Mouse (Mus musculus): ENCODE results near the gene Ddx18. TPM values are rescaled to one million over a fixed set of nuclear protein-coding genes. Genes with fewer than 3 reads are reported as not detected.

Gene Ddx18
- polyA plus RNA-seq, 1 experiment: 52.7 TPM

- 35% methylated on average over 4 of the region's 4 CpGs for WGBS
- H3K36me3 ChIP-seq (ENCODE audit: control insufficient read depth, insufficient read depth, low read length): no peaks in the 10 kb centered on the region
- TF ChIP-seq POLR2A (IDR thresholded peaks at IDR 0.05; ENCODE audit: control insufficient read depth, extremely low read depth, insufficient read depth, low read length, poor library complexity) (no peak), CTCF (IDR thresholded peaks at IDR 0.05; ENCODE audit: borderline replicate concordance, control insufficient read depth, extremely low read depth, insufficient read depth, low read length, poor library complexity) (no peak)
- no peak overlapping the region for H3K4me3 ChIP-seq (ENCODE audit: control insufficient read depth, insufficient read depth, low read length)
- peak overlapping the region; percentile 69 for H3K27ac ChIP-seq (ENCODE audit: control insufficient read depth, insufficient read depth, low read length)
- H3K27me3 ChIP-seq (ENCODE audit: control insufficient read depth, insufficient read depth, low read length): no peaks in the 10 kb centered on the region
- H3K4me1 ChIP-seq (replicated peaks; ENCODE audit: control insufficient read depth, insufficient read depth, low read length): peaks cover 10% of the 10 kb centered on the region
- DNase-seq: no peak
These were observed 29.3 kb upstream of the Ddx18 start for GRCm38 (mm10) chr1:121596951-121597625.

- Histone ChIP-seq H3K27ac (ENCODE audit: control insufficient read depth, insufficient read depth, low read length) (no peak overlapping the region), H3K4me1 (replicated peaks; ENCODE audit: control insufficient read depth, insufficient read depth, low read length) (no peaks in the 10 kb centered on the region), H3K27me3 (ENCODE audit: control insufficient read depth, insufficient read depth, low read length) (no peaks in the 10 kb centered on the region), H3K36me3 (ENCODE audit: control insufficient read depth, insufficient read depth, low read length) (no peaks in the 10 kb centered on the region), H3K4me3 (ENCODE audit: control insufficient read depth, insufficient read depth, low read length) (no peak overlapping the region)
- WGBS: 65% methylated on average over 6 of the region's 6 CpGs
- TF ChIP-seq CTCF (IDR thresholded peaks at IDR 0.05; ENCODE audit: borderline replicate concordance, control insufficient read depth, extremely low read depth, insufficient read depth, low read length, poor library complexity) (no peak), POLR2A (IDR thresholded peaks at IDR 0.05; ENCODE audit: control insufficient read depth, extremely low read depth, insufficient read depth, low read length, poor library complexity) (no peak)
- no peak for DNase-seq
These were observed 17.0 kb upstream of the Ddx18 start for GRCm38 (mm10) chr1:121584838-121585237.

DNA sequence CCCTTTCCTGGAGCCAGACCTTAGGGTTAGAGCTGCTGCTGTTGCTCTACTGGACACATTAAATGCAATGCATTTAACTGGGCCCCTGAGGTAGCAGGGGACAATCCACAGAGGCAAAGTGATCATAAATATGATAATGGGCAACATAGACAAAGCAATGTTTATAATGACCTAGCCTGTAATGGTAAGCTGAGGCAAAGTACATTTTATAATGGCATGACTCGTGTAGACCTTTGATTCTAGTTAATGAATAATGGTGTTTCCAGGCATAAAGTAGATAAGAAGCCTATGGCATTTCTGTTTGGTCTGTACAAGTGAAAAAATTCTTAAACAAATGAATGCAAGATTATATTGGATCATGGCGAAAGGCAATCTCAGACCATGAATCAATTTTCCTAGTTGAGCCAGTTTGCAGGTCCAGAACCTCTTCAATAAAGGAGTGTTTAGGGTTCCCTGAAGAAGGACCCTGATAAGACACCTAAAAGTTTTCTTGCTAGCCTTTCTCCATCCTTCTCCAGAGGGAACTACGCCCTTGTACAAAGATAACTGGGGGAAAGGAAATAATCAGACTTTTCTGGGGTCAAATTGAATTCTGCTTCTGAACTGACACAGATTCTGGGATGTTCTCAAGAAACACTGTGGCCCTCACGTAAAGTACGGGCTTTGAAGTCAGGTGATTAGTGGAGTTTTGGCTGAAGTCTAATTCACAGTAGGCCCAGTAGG lies 13.5 kb upstream of the Ddx18 start:
- H3K36me3 ChIP-seq (ENCODE audit: control insufficient read depth, insufficient read depth, low read length): no peaks in the 10 kb centered on the region
- H3K27me3 ChIP-seq (ENCODE audit: control insufficient read depth, insufficient read depth, low read length): no peaks in the 10 kb centered on the region
- DNase-seq: no peak
- H3K4me3 ChIP-seq (ENCODE audit: control insufficient read depth, insufficient read depth, low read length): no peak overlapping the region
- no peaks in the 10 kb centered on the region for H3K4me1 ChIP-seq (replicated peaks; ENCODE audit: control insufficient read depth, insufficient read depth, low read length)
- H3K27ac ChIP-seq (ENCODE audit: control insufficient read depth, insufficient read depth, low read length): no peak overlapping the region
- WGBS: 91% methylated on average over 5 of the region's 5 CpGs
- TF ChIP-seq CTCF (IDR thresholded peaks at IDR 0.05; ENCODE audit: borderline replicate concordance, control insufficient read depth, extremely low read depth, insufficient read depth, low read length, poor library complexity) (no peak), POLR2A (IDR thresholded peaks at IDR 0.05; ENCODE audit: control insufficient read depth, extremely low read depth, insufficient read depth, low read length, poor library complexity) (no peak)

DNA sequence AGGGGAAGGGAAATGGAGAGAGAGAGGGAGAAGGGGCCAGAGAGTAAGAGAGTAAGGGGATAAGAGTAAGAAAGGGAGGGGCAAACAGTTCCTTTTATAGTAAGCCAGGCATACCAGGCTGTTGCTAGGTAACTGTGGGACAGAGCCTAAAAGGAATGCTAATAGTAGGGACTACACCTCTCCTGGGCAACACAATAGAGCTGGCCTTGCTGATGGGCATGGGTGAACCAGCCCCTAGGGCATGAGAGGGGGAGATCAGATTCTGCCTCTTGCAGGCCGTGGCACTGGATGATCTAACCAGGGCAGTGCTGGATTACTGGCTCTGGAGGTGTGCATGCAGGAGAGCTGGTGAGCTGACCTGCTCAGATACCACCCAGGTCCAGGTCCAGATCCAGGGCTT lies 9.7 kb upstream of the Ddx18 start:
- Histone ChIP-seq H3K27ac (ENCODE audit: control insufficient read depth, insufficient read depth, low read length) (no peak overlapping the region), H3K4me3 (ENCODE audit: control insufficient read depth, insufficient read depth, low read length) (no peak overlapping the region), H3K27me3 (ENCODE audit: control insufficient read depth, insufficient read depth, low read length) (no peaks in the 10 kb centered on the region), H3K4me1 (replicated peaks; ENCODE audit: control insufficient read depth, insufficient read depth, low read length) (no peaks in the 10 kb centered on the region), H3K36me3 (ENCODE audit: control insufficient read depth, insufficient read depth, low read length) (no peaks in the 10 kb centered on the region)
- DNase-seq: no peak
- WGBS: 61% methylated on average over 1 of the region's 1 CpGs
- TF ChIP-seq POLR2A (IDR thresholded peaks at IDR 0.05; ENCODE audit: control insufficient read depth, extremely low read depth, insufficient read depth, low read length, poor library complexity) (no peak), CTCF (IDR thresholded peaks at IDR 0.05; ENCODE audit: borderline replicate concordance, control insufficient read depth, extremely low read depth, insufficient read depth, low read length, poor library complexity) (no peak)

DNA sequence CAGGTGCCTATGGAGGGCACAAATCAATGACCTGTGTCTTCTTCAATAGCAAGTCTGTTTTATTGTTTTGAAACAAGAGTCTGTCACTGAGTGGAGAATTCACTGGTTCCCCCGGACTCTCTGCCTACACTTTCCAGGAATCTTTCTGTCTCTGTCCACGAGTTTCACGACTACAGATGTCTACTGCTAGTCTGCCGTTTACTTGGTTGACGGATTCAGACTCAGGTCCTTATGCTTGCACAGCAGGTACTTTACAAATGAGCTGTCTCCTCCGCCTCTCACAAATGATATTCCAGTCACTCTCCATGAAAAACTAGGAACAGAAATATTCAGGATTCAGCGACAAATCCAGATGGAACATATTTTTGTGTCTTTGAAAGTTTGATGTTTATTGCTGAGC lies 2.7 kb upstream of the Ddx18 start:
- Histone ChIP-seq H3K36me3 (ENCODE audit: control insufficient read depth, insufficient read depth, low read length) (no peaks in the 10 kb centered on the region), H3K4me3 (ENCODE audit: control insufficient read depth, insufficient read depth, low read length) (no peak overlapping the region), H3K4me1 (replicated peaks; ENCODE audit: control insufficient read depth, insufficient read depth, low read length) (peaks cover 3% of the 10 kb centered on the region; the same call in 1 of the 2 replicates), H3K27ac (ENCODE audit: control insufficient read depth, insufficient read depth, low read length) (no peak overlapping the region), H3K27me3 (ENCODE audit: control insufficient read depth, insufficient read depth, low read length) (no peaks in the 10 kb centered on the region)
- 92% methylated on average over 7 of the region's 7 CpGs for WGBS
- no peak for TF ChIP-seq POLR2A (IDR thresholded peaks at IDR 0.05; ENCODE audit: control insufficient read depth, extremely low read depth, insufficient read depth, low read length, poor library complexity)
- TF ChIP-seq CTCF (IDR thresholded peaks at IDR 0.05; ENCODE audit: borderline replicate concordance, control insufficient read depth, extremely low read depth, insufficient read depth, low read length, poor library complexity): no peak
- DNase-seq: no peak

DNA sequence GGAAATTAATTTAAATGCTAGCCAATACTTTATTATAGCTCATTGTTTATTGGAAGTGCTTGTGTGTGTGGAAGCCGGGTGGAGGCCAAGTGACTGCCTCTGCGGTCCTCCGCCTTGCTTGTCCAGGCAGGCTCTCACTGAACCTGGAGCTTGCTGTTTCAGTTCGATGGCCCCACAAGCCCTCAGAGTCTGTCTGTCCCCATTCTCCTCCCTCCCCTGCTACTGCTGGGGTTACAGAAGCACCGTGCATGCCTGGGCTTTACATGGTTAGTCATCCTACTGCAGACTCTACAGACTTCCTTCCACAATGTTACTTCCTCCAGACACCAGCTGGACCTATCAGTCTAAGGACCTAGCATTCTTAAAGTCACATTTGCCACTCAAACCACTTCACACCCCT lies 9.9 kb downstream of the Ddx18 start:
- no peak for TF ChIP-seq CTCF (IDR thresholded peaks at IDR 0.05; ENCODE audit: borderline replicate concordance, control insufficient read depth, extremely low read depth, insufficient read depth, low read length, poor library complexity)
- no peak for TF ChIP-seq POLR2A (IDR thresholded peaks at IDR 0.05; ENCODE audit: control insufficient read depth, extremely low read depth, insufficient read depth, low read length, poor library complexity)
- Histone ChIP-seq H3K4me3 (ENCODE audit: control insufficient read depth, insufficient read depth, low read length) (no peak overlapping the region), H3K4me1 (replicated peaks; ENCODE audit: control insufficient read depth, insufficient read depth, low read length) (no peaks in the 10 kb centered on the region), H3K36me3 (ENCODE audit: control insufficient read depth, insufficient read depth, low read length) (peaks cover 83% of the 10 kb centered on the region), H3K27ac (ENCODE audit: control insufficient read depth, insufficient read depth, low read length) (no peak overlapping the region), H3K27me3 (ENCODE audit: control insufficient read depth, insufficient read depth, low read length) (no peaks in the 10 kb centered on the region)
- DNase-seq: no peak
- WGBS: 76% methylated on average over 5 of the region's 5 CpGs
